Mouse (Mus musculus) lung, adult 2 months (tissue): ENCODE measurements around the gene Gna15.

Experiments
- CTCF ChIP-seq: fragments of 200-500 bp; IDR thresholded peaks from 2 replicates; pipeline ENCODE4 v1.5.1; 2011; ENCODE audit warnings: mild to moderate bottlenecking, low read length, control low read depth; ENCODE audit not compliant: insufficient read depth
- POLR2A ChIP-seq: fragments of 200-500 bp; IDR thresholded peaks from 2 replicates; pipeline ENCODE4 v1.6.1; 2011; ENCODE audit warnings: low read depth, mild to moderate bottlenecking, control low read depth, low read length, borderline replicate concordance; ENCODE audit errors: extremely low read depth

- TF ChIP-seq POLR2A (no peak), CTCF (no peak)
Observed at GRCm38 (mm10) chr10:81557491-81557890, 33.5 kb upstream of the Gna15 start.
